Mouse (Mus musculus) heart, adult 8-10 months (tissue): Measurements from ENCODE around the gene Tmx2. TPM values are rescaled to one million over a fixed set of nuclear protein-coding genes. Genes with fewer than 3 reads are reported as not detected.
"Not testable (repeated sequence)": the region's sequence is repeated elsewhere in the genome, so short reads cannot be mapped to it uniquely, and the experiment has no call there.

Source experiments
- DNase-seq: peaks from one replicate; pipeline ENCODE4 v3.0.0; 2022; ENCODE audit warnings: low spot score
- total RNA-seq, 4 experiments: library from RNA; stranded (reverse); gene quantifications; 2 replicates each; pipeline ENCODE4 v1.2.4; 2022

Tmx2 gene
- total RNA-seq, 4 experiments from 2014 or later, result 95.0 to 143 (median 120) TPM

DNA sequence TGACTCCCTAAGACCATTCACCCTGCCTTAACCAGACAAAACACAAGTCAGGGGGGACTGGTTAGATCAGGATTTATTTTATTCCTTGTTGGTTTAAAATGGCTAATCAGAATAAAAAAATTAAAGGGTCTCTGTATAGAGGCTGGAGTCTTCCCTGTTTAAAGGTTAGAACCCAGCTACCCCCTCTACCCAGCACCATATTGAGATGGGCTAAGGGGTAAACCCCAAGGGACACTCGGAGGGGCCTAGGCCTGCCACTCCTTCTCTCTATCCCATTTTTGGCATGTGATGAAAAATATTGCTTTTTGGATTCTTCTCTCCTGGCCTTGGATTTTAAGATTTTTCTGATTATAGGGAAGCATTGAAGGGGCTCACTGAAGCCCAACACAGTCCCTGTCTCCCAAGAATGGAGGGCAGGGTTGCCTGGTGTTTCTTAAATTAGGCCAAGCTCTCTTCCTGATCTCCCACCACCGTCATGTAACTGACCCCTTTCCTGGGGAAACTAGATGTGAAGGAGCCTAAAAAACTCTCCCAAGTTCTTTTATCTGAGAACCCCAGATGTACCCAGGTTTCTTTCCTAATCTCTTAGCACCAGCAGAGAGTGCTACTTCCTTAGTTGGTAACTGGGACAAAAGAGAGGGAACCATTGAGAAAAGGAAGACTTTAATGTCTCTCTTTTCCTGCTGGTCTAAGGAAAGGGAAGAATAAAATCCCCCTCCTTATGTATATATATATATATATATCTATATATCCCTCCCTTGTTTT, 9.3 kb upstream of the Tmx2 start:
- DNase-seq, result no peak

DNA sequence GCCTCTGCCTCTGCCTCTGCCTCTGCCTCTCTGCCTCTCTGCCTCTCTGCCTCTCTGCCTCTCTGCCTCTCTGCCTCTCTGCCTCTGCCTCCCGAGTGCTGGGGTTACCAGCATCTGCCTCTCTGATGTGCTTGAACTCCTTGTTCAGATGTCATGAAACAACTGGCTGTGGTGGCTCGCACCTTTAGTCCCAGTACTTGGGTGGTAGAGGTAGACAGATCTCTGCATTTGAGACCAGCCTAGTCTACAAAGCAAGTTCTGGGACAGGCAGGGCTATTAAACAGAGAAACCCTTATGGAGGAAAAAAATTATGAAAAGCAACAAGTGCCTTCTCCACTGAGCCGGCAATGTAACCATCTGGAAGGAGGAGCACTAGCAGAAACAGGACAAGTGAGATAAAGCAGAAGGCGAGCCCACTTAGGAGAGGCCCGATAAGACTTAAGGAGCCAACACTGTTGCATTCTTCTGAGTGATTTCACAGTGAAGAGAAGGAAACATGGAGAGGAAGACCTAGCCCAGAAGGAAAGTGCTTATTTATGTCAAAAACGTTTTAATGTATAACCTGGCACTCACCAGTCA, 3.8 kb upstream of the Tmx2 start:
- DNase-seq, result no peak

DNA sequence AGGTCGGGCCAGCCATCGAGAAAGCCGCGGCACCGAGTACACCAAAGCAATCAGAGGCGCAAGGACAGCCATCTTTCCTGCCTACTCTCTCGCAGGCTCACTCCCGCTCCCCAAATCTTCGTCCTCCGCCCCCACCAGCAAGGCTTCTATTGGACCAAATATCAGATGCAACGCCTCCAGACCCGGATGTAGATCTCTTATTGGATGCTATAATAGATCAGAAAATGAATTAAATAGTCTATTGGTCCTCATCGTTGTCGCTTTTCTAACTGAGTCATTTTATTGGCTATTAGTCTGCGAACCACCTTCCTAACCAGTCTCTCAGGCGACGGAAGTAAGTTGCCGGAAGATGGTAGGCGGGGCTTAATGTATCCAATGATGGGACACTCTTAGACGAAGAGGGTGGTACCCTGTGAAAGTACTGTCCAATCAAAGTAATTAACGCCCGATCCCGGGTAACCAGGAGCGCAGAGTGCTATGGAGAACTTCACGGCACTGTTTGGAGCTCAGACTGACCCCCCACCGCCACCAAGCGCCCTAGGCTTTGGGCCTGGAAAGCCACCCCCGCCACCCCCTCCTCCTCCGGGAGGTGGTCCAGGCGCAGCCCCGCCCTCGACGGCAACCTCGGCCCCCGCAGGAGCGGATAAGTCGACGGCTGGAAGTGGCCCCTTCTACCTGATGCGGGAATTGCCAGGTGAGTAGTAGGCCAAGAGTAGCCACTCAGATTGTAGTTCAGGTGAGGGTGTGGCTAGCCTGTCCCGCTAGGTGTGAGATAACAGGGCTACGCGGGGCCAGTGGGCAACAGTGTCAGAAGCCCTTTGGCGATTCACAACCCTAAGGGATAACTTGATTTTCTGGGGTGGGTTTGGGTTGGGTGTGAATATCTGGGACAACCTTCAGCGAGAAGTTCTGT, 716 bp downstream of the Tmx2 start, which contains the start of the genes Gm28635 and Med19:
Gm28635 (minus strand) TSS at position 74 of the 913 bp plus-strand sequence.
Med19 (plus strand) TSS at position 435 of the 913 bp plus-strand sequence.
- DNase-seq, result peak; percentile 100

DNA sequence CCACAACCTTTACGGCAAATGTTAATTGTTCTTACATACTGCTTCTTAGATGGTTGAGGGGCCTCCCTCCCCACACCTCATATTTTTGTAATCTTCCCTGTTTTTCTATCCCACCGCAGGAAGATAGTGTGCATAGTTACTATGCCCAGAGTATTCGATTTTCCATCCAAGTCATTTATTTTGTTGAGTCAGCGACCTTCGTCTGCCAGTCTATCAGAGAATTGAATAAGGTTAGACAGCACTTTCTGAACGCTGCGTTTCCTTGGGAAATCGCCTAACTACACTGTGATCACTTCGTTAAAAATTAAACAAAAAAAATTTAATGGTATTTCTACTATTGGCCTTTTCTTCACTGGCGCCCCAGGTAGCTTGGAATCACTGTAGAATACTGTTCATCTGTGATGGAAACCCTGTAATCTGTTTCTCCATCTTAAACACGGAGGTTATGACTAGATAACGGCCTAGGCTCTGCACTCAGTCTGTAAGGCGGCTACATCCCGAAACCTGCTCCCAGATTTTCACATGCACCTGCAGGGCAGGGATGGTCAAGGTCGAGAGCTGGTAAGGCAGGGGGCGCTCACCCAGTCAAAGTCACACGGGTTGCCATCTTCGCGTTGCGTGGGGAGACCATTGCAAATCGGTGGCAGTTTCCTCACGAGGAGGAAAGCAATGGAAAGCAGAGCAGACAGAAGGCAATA, 1.5 kb downstream of the Tmx2 start:
- no peak for DNase-seq

DNA sequence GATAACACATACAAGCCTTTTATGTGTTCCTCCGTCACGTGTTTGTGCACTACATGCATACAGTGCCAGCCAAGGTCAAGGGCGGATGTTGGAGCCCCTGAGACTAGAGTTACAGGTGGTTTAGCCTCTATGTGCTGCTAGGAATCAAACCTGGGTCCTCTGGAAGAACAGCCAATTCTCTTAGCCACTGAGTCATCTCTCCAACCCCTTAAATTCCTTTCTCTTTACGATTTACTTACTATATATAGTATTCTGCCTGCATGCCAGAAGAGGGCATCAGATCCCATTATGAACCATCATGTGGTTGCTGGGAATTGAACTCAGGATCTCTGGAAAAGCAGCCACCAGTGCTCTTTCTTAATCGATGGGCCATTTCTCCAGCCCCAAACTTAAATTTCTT, 7.4 kb downstream of the Tmx2 start:
- DNase-seq, result not testable (repeated sequence)

DNA sequence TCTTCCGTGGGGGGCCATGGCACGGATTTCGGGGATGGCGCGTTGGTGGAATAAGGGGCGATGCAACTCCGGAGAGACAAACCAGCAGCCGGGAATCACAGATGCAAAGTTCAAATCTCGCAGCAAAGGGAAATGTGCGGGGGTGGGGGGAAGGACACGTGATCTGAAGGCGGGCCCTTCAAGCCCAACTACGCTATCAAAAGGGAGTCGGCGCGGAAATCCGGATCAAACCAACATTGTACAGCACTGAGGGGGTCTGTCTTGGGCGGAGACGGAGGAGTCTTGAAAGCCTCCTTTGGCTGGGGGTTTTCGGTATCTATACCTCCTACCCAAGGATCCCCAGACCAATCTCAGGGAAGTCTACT, 8.4 kb downstream of the Tmx2 start, which contains the start of gene Selenoh:
Selenoh (minus strand) TSS at position 202 of the 365 bp plus-strand sequence.
- DNase-seq, result peak; percentile 86

DNA sequence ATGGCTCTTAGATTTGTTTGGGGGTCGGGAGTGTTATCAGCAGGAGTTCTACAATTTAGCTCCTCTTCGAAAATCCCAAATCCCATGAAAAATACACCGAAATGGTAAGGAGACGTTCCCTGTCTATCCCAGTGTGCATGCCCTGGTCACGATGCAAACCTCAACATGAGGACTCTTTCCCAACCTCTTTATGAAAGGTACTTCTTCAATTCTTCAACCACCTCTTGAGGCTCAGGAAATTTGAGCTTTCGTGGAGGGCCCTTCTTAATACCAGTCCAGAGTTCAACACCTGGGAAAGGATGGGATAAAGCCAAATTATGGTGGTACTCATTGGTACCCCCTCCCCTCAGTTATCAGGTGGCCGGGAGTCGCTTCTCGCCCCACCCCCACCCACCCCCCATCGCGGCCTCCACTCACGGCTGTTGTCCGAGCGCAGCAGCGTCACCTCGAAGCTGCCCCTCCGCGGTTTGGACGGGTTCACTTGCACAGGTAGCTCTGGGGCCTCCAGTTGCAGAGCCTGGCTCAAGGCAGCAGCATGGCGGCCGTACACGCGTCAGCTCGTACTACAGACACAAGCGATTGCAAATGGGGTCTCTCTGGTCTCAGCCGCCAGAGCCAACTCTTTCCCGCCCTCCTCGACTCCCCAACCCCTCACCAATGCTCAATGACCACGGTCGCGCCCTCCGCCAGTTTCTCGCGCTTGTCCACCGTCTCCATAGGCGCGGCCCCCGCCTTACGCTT, 8.9 kb downstream of the Tmx2 start:
- DNase-seq, result no peak

DNA sequence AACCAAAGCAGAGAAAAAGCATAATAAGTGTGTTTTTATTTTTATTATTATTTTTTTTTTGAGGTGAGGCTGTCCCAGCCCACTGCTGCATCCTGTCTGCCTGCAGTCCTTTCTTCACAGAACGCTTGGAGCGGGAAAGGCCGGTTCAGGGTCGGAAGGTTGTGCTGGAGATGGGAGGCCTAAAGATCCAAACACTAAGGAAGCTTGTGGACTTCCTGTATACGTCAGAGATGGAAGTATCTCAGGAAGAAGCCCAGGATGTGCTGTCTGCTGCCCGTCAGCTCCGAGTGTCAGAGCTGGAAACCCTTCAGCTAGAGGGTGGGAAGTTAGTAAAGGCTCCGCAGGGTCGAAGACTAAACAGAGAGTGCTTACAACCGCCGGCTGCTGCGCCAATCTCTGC, 12.9 kb downstream of the Tmx2 start:
- DNase-seq, result no peak

DNA sequence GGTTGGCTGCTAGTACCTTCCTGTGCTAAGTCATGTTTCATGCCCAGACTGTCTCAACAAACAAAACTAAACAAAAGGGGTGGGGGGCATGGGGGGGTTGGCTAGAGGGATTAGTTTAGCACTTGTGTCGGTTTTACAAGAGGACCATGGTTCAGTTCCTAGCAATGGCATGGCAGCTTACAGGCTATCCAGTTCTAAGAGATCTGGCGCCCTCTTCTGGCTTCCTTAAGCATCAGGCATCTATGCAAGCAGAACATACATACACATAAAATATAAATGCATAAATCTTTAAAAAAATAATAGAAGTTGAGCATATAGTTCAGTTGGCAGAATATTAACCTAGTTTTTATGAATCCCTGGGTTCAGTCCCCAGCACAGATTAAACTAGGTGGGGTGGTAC, 16.1 kb downstream of the Tmx2 start:
- peak; percentile 42 for DNase-seq

DNA sequence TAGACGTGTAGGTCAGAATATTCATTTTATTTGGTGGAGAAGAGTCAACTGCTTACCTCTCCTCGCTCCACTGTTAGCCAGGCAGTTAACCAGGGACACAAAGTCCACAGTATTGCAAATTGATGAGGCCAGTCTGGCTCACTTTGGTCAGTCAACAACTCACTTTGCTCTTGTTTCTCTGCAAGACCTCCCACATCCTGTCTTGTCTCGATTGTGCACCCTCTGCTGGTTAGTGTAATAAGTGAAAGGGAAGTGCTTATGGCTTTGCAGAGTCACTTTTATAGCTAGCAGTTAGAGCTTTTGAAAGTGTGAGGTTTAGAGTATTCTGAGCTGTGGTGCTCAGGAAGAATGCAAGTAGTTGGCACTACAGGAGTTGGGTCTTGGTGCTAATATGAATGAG, 18.7 kb downstream of the Tmx2 start:
- DNase-seq, result peak; percentile 79

DNA sequence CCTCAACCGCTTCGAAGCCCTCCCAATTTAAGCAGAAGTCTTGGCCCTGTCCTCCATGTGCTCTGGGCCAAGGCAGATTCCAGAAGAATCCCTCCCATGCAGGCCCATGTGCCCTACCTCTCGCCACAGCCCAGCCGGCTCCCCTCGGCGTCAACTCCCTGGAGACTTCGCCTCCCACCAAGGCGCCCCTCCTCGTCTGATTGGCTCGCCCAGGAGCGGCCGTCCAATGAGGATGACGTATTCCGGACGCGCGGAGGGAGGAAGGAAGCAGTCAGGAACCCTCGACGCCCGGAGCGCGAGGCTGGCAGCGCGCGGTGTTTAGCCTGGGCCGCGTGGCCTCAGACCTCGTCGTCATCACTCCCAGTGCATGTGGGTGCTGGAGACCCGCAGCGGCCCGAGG, 20.1 kb downstream of the Tmx2 start, which contains the start of gene Btbd18:
Btbd18 (plus strand) TSS at position 274 of the 400 bp plus-strand sequence.
- no peak for DNase-seq

DNA sequence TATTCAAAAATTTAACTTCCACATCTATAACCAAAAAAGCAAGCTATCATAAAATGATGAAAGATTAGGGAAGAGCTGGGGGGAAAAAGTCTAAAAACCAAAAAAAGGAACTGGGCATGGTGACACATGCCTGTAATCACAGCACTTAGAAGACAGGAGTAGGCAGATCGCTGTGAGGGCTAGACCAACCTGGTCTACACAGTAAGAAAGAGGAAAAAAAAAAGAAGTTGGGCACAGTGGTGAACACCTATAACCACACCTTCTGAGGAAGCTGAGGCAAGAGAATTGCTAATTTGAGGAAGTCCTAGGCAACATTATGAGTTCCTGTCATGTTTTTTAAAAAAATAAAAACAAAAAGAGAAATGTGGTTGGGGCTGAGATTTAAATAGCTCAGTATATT, 23.1 kb downstream of the Tmx2 start:
- no peak for DNase-seq

DNA sequence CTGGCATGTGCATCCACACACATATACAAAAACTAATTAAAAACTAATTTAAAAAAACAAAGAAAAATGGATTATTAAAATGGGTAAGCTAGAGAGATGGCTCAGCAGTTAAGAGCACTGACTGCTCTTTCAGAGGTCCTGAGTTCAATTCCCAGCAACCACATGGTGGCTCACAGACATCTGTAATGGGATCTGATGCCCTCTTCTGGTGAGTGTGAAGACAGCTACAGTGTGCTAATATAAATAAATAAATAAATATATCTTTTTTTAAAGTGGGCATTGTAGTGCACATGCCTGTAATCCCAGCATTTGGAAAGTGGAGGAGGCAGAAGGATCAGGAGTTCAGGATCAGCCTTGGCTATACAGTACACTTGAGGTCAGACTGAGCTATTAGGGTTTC, 25.6 kb downstream of the Tmx2 start:
- no peak for DNase-seq

DNA sequence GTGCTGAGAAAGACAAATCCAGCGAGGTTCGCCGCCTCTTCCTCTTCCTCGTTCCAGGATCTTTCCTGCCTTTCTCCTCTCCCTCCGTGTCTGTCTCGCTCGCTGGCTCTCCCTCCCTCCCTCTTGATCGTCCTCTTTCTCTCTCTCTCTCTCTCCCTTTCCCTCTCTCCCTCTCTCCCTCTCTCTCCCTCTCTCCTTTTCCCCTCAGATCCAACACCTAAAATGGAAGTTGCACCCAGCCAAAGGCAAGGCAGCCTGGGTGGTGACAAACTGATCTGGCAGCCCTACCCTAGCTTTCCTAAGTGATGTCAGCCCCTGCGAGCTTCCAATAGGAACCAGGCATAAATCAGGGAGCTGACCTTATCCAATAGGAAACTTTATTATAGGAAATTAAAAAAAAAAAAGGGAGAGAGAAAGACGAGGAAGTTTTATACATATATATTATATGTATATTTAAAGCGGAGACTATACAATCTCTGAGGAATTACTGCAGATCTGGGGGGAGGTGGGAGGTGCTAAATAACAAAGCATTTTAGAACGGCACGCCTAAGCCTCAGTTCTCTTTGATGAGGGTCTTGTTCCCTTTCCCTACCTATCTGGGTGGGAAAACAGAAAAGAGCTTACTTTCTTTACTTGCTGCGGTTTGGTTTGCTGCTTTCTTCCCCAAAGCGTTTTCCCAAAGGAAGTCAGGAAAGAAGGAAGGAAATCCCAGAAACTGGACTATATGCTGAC, 28.3 kb downstream of the Tmx2 start, which contains the start of gene Ctnnd1:
Ctnnd1 (minus strand) TSS at position 302 of the 732 bp plus-strand sequence.
- DNase-seq, result peak; percentile 94

DNA sequence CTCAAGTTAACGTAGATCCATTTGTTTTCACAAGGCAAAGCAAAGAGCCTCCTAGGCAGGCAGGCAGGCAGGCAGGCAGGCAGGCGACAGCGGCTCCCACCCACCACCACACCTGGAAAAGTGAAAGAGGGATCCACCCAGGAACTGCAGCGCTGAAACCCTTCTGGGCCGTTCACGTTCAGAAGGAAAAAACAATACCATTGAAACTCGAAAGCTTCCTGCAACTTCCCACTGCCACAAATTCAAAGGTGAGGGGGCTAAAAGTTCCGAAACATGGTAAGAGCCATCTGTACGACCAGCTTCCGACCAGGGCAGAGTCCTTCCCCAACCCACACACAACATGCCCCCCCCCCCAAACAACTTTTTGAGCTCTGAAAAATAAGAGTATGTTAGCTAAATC, 29.3 kb downstream of the Tmx2 start:
- DNase-seq, result no peak

DNA sequence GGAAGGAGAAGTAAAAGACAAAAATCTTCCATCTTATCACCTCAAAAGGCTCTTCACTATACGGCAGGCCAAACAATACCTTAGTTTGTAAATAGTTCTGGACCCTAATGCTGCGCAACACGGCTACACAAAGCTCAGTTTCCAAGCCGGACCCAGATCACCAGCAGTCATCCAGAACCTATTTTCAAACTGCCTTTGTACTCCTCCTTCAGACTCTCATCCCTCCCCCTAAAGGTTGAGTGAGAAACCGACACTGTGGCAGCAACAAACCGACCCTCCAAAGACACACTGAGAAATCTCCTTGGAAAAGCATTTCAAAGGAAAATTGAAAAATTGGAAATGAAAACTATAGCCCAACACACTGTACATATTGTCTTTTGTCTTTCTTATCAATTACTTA, 30.6 kb downstream of the Tmx2 start:
- no peak for DNase-seq

DNA sequence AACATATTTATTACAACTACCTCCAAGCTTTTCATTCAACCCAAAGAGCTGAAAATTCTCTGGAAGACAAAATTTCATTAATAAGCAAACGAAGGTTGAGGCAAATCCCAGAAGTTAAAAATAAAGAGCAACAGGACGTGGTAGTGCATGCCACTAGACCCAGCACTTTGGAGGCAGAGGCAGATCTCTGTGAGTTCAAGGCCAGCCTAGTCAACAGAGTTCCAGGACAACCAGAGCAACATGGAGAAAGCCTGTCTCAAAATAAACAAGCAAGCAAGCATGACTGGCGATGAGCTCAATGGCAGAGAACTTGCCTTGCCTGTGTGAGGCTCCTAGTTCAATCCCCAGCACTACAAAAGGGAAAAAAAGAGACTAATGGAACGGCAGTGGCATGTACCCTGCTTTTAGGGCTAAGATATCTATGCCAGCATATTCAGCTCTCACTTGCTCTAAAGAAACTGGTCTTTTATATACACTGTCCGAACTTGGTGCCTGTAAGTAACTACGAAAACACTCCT, 31.8 kb downstream of the Tmx2 start:
- DNase-seq, result no peak

DNA sequence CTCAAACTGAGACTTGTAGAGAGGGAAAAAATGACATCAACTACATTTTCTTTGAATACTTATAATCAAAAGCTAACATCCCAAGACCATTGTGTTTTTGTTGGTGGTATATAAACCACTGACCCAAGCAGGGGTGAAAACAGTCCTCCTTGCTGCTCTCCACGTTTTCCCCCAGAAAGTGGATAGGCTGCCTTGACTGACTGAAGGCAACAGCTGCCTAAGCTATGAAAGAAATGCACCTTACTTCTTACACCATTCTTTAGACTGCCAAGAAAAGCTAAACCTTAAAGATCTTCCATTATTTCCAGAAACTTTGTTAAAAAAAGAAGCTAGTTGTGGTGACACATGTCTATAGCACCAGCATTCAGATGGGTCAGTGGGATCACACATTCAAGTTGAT, 32.8 kb downstream of the Tmx2 start:
- no peak for DNase-seq

DNA sequence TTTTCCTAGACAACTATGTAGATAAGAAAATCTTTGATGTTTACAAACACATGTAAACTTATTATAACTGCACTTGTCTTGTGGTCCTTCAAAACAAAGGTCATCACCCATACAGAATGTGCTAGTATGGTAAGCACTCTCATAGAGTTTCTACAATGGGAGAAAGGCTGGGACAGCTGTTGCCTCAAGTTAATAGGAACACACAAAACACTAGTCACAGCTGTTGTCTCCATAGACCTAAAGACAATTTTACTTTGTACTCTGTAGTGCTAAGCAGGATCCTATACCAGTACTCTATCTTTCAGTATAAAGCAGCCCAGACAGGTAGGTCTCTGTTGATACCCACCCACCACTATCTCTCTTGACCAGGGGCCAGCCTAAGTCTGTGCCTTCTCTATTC, 38.1 kb downstream of the Tmx2 start:
- no peak for DNase-seq
